Mouse (Mus musculus): ENCODE data around the gene Ppp1r8. TPM values are rescaled to one million over a fixed set of nuclear protein-coding genes. Genes with fewer than 3 reads are reported as not detected.

Ppp1r8 gene
- polyA plus RNA-seq, 1 experiment from 2014 or later = 18.5 TPM

GRCm38 (mm10) chr4:132809621-132810020, 33.3 kb downstream of the Ppp1r8 start:
- Histone ChIP-seq H3K9me3 (ENCODE audit: control insufficient read depth) (0 out of 2 replicates have a peak, but pooled peaks cover 2% of the 10 kb centered on the region), H3K36me3 (ENCODE audit: control insufficient read depth, insufficient read depth) (no peaks in the 10 kb centered on the region), H3K27me3 (replicated peaks; ENCODE audit: control insufficient read depth, insufficient read depth, low read length) (no peaks in the 10 kb centered on the region), H3K4me1 (replicated peaks; ENCODE audit: control insufficient read depth, insufficient read depth, low read length) (no peaks in the 10 kb centered on the region), H3K4me2 (replicated peaks; ENCODE audit: low read depth) (no peak overlapping the region), H3K4me3 (ENCODE audit: low read depth, low read length) (no peak overlapping the region), H3K9ac (ENCODE audit: low read depth, low read length) (no peak overlapping the region), H3K27ac (ENCODE audit: low read depth, low read length) (no peak overlapping the region)
- ATAC-seq = no peak
- TF ChIP-seq CTCF (IDR thresholded peaks at IDR 0.05; ENCODE audit: low read depth) = no peak
- WGBS = 75% methylated on average over 5 of the region's 5 CpGs

- no peak for TF ChIP-seq CTCF (IDR thresholded peaks at IDR 0.05; ENCODE audit: low read depth)
- no peaks in the 10 kb centered on the region for H3K27me3 ChIP-seq (replicated peaks; ENCODE audit: control insufficient read depth, insufficient read depth, low read length)
- no peak overlapping the region for H3K27ac ChIP-seq (ENCODE audit: low read depth, low read length)
- H3K4me2 ChIP-seq (replicated peaks; ENCODE audit: low read depth) = no peak overlapping the region
- H3K9ac ChIP-seq (ENCODE audit: low read depth, low read length) = no peak overlapping the region
- no peaks in the 10 kb centered on the region for H3K36me3 ChIP-seq (ENCODE audit: control insufficient read depth, insufficient read depth)
- no peak overlapping the region for H3K4me3 ChIP-seq (ENCODE audit: low read depth, low read length)
- no peaks in the 10 kb centered on the region for H3K4me1 ChIP-seq (replicated peaks; ENCODE audit: control insufficient read depth, insufficient read depth, low read length)
- WGBS = 63% methylated on average over 5 of the region's 5 CpGs
- H3K9me3 ChIP-seq (ENCODE audit: control insufficient read depth) = 0 out of 2 replicates have a peak, but pooled peaks cover 2% of the 10 kb centered on the region
- ATAC-seq = no peak; the same call in 1 of the 2 replicates
Observed at GRCm38 (mm10) chr4:132807771-132808641, 35.0 kb downstream of the Ppp1r8 start.

GRCm38 (mm10) chr4:132806620-132807191, 36.3 kb downstream of the Ppp1r8 start:
- 80% methylated on average over 7 of the region's 7 CpGs for WGBS

GRCm38 (mm10) chr4:132805599-132806197, 37.3 kb downstream of the Ppp1r8 start:
- Histone ChIP-seq H3K9ac (ENCODE audit: low read depth, low read length) (no peak overlapping the region), H3K27me3 (replicated peaks; ENCODE audit: control insufficient read depth, insufficient read depth, low read length) (no peaks in the 10 kb centered on the region), H3K9me3 (ENCODE audit: control insufficient read depth) (no peaks in the 10 kb centered on the region), H3K27ac (ENCODE audit: low read depth, low read length) (no peak overlapping the region), H3K36me3 (ENCODE audit: control insufficient read depth, insufficient read depth) (no peaks in the 10 kb centered on the region), H3K4me3 (ENCODE audit: low read depth, low read length) (no peak overlapping the region), H3K4me1 (replicated peaks; ENCODE audit: control insufficient read depth, insufficient read depth, low read length) (no peaks in the 10 kb centered on the region), H3K4me2 (replicated peaks; ENCODE audit: low read depth) (no peak overlapping the region)
- WGBS = 72% methylated on average over 12 of the region's 12 CpGs
- TF ChIP-seq CTCF (IDR thresholded peaks at IDR 0.05; ENCODE audit: low read depth) = no peak
- ATAC-seq = no peak

More at GRCm38 (mm10) chr4:132806620-132807191, 36.3 kb downstream of the Ppp1r8 start:
- H3K9me3 ChIP-seq (ENCODE audit: control insufficient read depth) = 0 out of 2 replicates have a peak, but pooled peaks cover 2% of the 10 kb centered on the region
- no peak overlapping the region for H3K4me2 ChIP-seq (replicated peaks; ENCODE audit: low read depth)
- no peak overlapping the region for H3K27ac ChIP-seq (ENCODE audit: low read depth, low read length)
- H3K27me3 ChIP-seq (replicated peaks; ENCODE audit: control insufficient read depth, insufficient read depth, low read length) = no peaks in the 10 kb centered on the region
- H3K4me3 ChIP-seq (ENCODE audit: low read depth, low read length) = no peak overlapping the region
- H3K4me1 ChIP-seq (replicated peaks; ENCODE audit: control insufficient read depth, insufficient read depth, low read length) = no peaks in the 10 kb centered on the region
- H3K36me3 ChIP-seq (ENCODE audit: control insufficient read depth, insufficient read depth) = no peaks in the 10 kb centered on the region
- no peak overlapping the region for H3K9ac ChIP-seq (ENCODE audit: low read depth, low read length)
- TF ChIP-seq CTCF (IDR thresholded peaks at IDR 0.05; ENCODE audit: low read depth) = no peak
- ATAC-seq = no peak

- Histone ChIP-seq H3K4me2 (replicated peaks; ENCODE audit: low read depth) (no peak overlapping the region), H3K9me3 (ENCODE audit: control insufficient read depth) (no peaks in the 10 kb centered on the region), H3K4me1 (replicated peaks; ENCODE audit: control insufficient read depth, insufficient read depth, low read length) (no peaks in the 10 kb centered on the region), H3K36me3 (ENCODE audit: control insufficient read depth, insufficient read depth) (no peaks in the 10 kb centered on the region), H3K4me3 (ENCODE audit: low read depth, low read length) (no peak overlapping the region), H3K9ac (ENCODE audit: low read depth, low read length) (no peak overlapping the region), H3K27me3 (replicated peaks; ENCODE audit: control insufficient read depth, insufficient read depth, low read length) (no peaks in the 10 kb centered on the region), H3K27ac (ENCODE audit: low read depth, low read length) (no peak overlapping the region)
- no peak for ATAC-seq
- WGBS = 81% methylated on average over 5 of the region's 5 CpGs
- no peak for TF ChIP-seq CTCF (IDR thresholded peaks at IDR 0.05; ENCODE audit: low read depth)
Observed at GRCm38 (mm10) chr4:132805146-132805545, 37.8 kb downstream of the Ppp1r8 start.

- no peaks in the 10 kb centered on the region for H3K9me3 ChIP-seq (ENCODE audit: control insufficient read depth)
- H3K4me1 ChIP-seq (replicated peaks; ENCODE audit: control insufficient read depth, insufficient read depth, low read length) = no peaks in the 10 kb centered on the region
- no peak overlapping the region for H3K27ac ChIP-seq (ENCODE audit: low read depth, low read length)
- ATAC-seq = no peak
- 88% methylated on average over 6 of the region's 6 CpGs for WGBS
- no peak overlapping the region for H3K4me2 ChIP-seq (replicated peaks; ENCODE audit: low read depth)
- no peak for TF ChIP-seq CTCF (IDR thresholded peaks at IDR 0.05; ENCODE audit: low read depth)
- no peaks in the 10 kb centered on the region for H3K36me3 ChIP-seq (ENCODE audit: control insufficient read depth, insufficient read depth)
- no peaks in the 10 kb centered on the region for H3K27me3 ChIP-seq (replicated peaks; ENCODE audit: control insufficient read depth, insufficient read depth, low read length)
- H3K4me3 ChIP-seq (ENCODE audit: low read depth, low read length) = no peak overlapping the region
- H3K9ac ChIP-seq (ENCODE audit: low read depth, low read length) = no peak overlapping the region
Observed at GRCm38 (mm10) chr4:132804331-132804730, 38.6 kb downstream of the Ppp1r8 start.

All from intestine, postnatal 0 days (tissue).